Mouse (Mus musculus) neural tube, postnatal 0 days (tissue): ENCODE measurements around the gene Mapkapk3. TPM values are rescaled to one million over a fixed set of nuclear protein-coding genes. Genes with fewer than 3 reads are reported as not detected.

ENCODE experiments used
- microRNA-seq: library from miRNA; unstranded; fragments of <30 nt; microRNA quantifications from one replicate; pipeline ENCODE4, GENCODE M21; 2016
- polyA plus RNA-seq: library from polyadenylated mRNA; unstranded; fragments of >200 nt; fragmentation: Nextera tagmentation; extraction: Ambion mirVana; gene quantifications from 2 replicates; pipeline ENCODE4 v1.2.1, GENCODE M21; 2015

The Mapkapk3 gene
- 2.0 and 2.4 TPM in 2 replicates for polyA plus RNA-seq

GRCm38 (mm10) chr9:107289211-107290076, at the start of gene Mapkapk3:
Gene Mapkapk3 (minus strand): TSS chr9:107289877.

GRCm38 (mm10) chr9:107338172-107338883, 48.7 kb upstream of the Mapkapk3 start, which contains the start of gene Hemk1:
Gene Hemk1 (minus strand): TSS chr9:107338350.

GRCm38 (mm10) chr9:107296016-107296040, 6.2 kb upstream of the Mapkapk3 start, which contains the start of gene Cish:
Gene Cish (plus strand): TSS chr9:107296026.

GRCm38 (mm10) chr9:107231539-107232139, 58.0 kb downstream of the Mapkapk3 start, which contains the start of gene Dock3:
Gene Dock3 (minus strand): TSS chr9:107231909.

Small RNA genes within 50 kb of the gene (microRNA-seq; reads per million reads assigned to microRNA genes)
- gene Gm22238: not detected

Other genes with a start within 250 kb of the Mapkapk3 start
- 35.4 and 42.8 TPM in 2 replicates for gene Dock3, start 58.0 kb downstream of the Mapkapk3 start, polyA plus RNA-seq
- 7.0 and 8.6 TPM in 2 replicates for gene Cish, start 6.1 kb upstream of the Mapkapk3 start, polyA plus RNA-seq
- 16.1 and 18.6 TPM in 2 replicates for gene Hemk1, start 48.5 kb upstream of the Mapkapk3 start, polyA plus RNA-seq
- gene 6430571L13Rik, start 50.7 kb upstream of the Mapkapk3 start, polyA plus RNA-seq: 8.6 and 8.8 TPM in 2 replicates
- 8.8 and 11.5 TPM in 2 replicates for gene Cacna2d2, start 109.7 kb upstream of the Mapkapk3 start, polyA plus RNA-seq
- gene Tmem115, start 244.1 kb upstream of the Mapkapk3 start, polyA plus RNA-seq: 48.4 and 50.3 TPM in 2 replicates